In genomic region chr13:58801291-58801690, GRCm38 (mm10) we compare ENCODE assay signal across 16 mouse cellular contexts.
"Had no signal": no experiment of that assay in that cellular context is flagged by ENCODE, and none has a peak within 500 bp of the region (broad histone marks: within the 10 kb centered on the region; RNA-seq: fewer than 3 reads in every experiment).

No protein-coding gene starts in this region.

- DNase-seq: retina, postnatal 1 day; right cerebral cortex, adult 18-20 months; right cerebral cortex, postnatal 14 days; right cerebral cortex, postnatal 25 days; right cerebral cortex, postnatal 4 days; spleen, adult 18-20 months; thymus, adult 18-20 months; thymus, adult 2 months; thymus, postnatal 14 days; thymus, postnatal 25 days; thymus, postnatal 36 days; thymus, postnatal 4 days had no signal

- H3K4me1 ChIP-seq: stomach, embryonic 15.5 days had no signal

- H3K9ac ChIP-seq: neural tube, embryonic 13.5 days; neural tube, embryonic 15.5 days; stomach, embryonic 15.5 days had no signal

- H3K36me3 ChIP-seq: neural tube, embryonic 13.5 days; neural tube, embryonic 15.5 days; stomach, embryonic 15.5 days had no signal

- H3K27ac ChIP-seq: neural tube, embryonic 13.5 days; neural tube, embryonic 15.5 days; stomach, embryonic 15.5 days; stomach, postnatal 0 days had no signal

- H3K9me3 ChIP-seq: neural tube, embryonic 13.5 days; neural tube, embryonic 15.5 days; stomach, embryonic 15.5 days had no signal

- H3K4me2 ChIP-seq: neural tube, embryonic 13.5 days; neural tube, embryonic 15.5 days; stomach, embryonic 15.5 days had no signal

- H3K4me3 ChIP-seq: neural tube, embryonic 13.5 days; neural tube, embryonic 15.5 days; stomach, embryonic 15.5 days had no signal

- H3K27me3 ChIP-seq: neural tube, embryonic 15.5 days had no signal
